Mouse (Mus musculus) macrophage (primary cell): ENCODE measurements around the gene Znhit1. TPM values are rescaled to one million over a fixed set of nuclear protein-coding genes. Genes with fewer than 3 reads are reported as not detected.

Experiments
- H3K27ac ChIP-seq: fragments of 350-480 bp; formaldehyde crosslinking; 2 replicates; pipeline ENCODE4 v1.9.0; 2021
- H3K36me3 ChIP-seq: fragments of 350-480 bp; formaldehyde crosslinking; 2 replicates; pipeline ENCODE4 v1.9.0; 2021; ENCODE audit errors: inconsistent target
- H3K4me3 ChIP-seq: fragments of 350-480 bp; formaldehyde crosslinking; 2 replicates; pipeline ENCODE4 v1.9.0; 2021; ENCODE audit errors: inconsistent target
- H3K79me2 ChIP-seq: fragments of 350-480 bp; formaldehyde crosslinking; 2 replicates; pipeline ENCODE4 v1.9.0; 2021; ENCODE audit errors: inconsistent target
- WGBS: methylation state at CpG from one replicate; pipeline ENCODE4 v1.1.7; 2026; ENCODE audit warnings: inconsistent platforms; ENCODE audit not compliant: missing documents; 5-methylcytosine and 5-hydroxymethylcytosine counted together
- polyA plus RNA-seq: library from polyadenylated mRNA; stranded (reverse); fragments of 250-400 nt; gene quantifications from 3 replicates; pipeline ENCODE4 v1.2.4, GENCODE M21; 2018; ENCODE audit warnings: inconsistent platforms
- total RNA-seq, 78 experiments: library from RNA; depleted of rRNA; stranded (reverse); fragments of 250-400 nt; gene quantifications; 1 replicate in 9 of 78; 2 replicates in 24 of 78; 3 replicates in 43 of 78; 4 replicates in 2 of 78; pipeline ENCODE4 v1.2.4; 2018; ENCODE audit warnings: inconsistent platforms in 56 of 78

Znhit1 gene
- total RNA-seq (2018; cell fraction: chromatin; rRNA removed), result 10 to 100 TPM; 10.8 to 78.1 (median 37.5) TPM
- 100 to 1,000 TPM in 20 of 26 experiments, 10 to 100 TPM in 6; 78.0 to 175 (median 127) TPM for total RNA-seq (2018; cell fraction: cytosol; rRNA removed)
- total RNA-seq (2018; cell fraction: nucleus; rRNA removed), result 10 to 100 TPM; 30.0 to 92.4 (median 59.2) TPM
- polyA plus RNA-seq, result 81.1 to 121 TPM (median 96.1 TPM) in 3 replicates

DNA sequence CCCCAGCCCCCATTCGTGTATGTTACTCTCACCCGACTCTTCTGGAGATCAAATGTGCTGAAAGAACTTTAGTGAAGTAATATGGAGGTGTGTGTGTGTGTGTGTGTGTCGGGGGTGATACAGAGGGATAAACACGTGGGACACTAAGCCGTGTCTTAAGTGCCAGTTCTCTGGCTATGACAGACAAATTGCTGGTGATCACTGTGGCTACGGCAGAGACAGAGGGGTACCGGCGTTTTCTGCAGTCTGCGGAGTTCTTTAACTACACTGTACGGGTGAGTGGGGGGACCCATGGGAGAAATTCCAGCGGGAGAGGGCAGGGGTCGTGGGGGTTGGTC, at the start of gene Znhit1:
Gene Znhit1, minus strand, starts transcription at position 88 of the 338 bp plus-strand sequence.
- H3K27ac ChIP-seq, result peak within 1 kb of the TSS; percentile 69
- H3K79me2 ChIP-seq, result peaks cover 21% of the 10 kb centered on the region
- H3K4me3 ChIP-seq, result peak within 1 kb of the TSS; percentile 64
- H3K36me3 ChIP-seq, result peaks cover 52% of the 10 kb centered on the region
- 1% methylated on average over 11 of the region's 12 CpGs for WGBS

- no peaks in the 10 kb centered on the region for H3K79me2 ChIP-seq
- no peak overlapping the region for H3K4me3 ChIP-seq
- peaks cover 51% of the 10 kb centered on the region for H3K36me3 ChIP-seq
- WGBS, result 96% methylated on average over 13 of the region's 13 CpGs
- H3K27ac ChIP-seq, result no peak overlapping the region
Measured at GRCm38 (mm10) chr5:137036211-137036610, 48.4 kb upstream of the Znhit1 start.

DNA sequence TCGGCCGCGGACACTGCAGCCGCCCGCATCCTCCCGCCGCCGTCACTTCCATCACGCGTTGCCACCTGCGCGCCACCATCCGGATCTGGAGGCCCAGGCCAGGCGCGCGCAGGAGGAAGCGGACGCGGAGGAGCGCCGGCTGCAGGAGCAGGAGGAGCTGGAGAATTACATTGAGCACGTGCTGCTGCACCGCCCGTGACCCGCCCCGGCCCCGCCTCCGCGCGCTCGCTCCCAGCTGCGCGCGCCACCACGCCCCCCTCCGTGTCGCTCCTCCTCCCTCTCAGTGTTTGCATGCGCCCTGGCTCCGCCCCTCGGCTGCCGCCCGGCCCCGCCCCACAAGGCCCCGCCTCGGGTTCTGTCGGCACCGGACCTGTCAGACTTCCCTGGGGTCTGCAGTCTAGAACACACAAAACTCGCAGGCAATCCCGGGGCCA, 44.8 kb upstream of the Znhit1 start:
- peaks cover 17% of the 10 kb centered on the region for H3K36me3 ChIP-seq
- no peaks in the 10 kb centered on the region for H3K79me2 ChIP-seq
- H3K27ac ChIP-seq, result no peak overlapping the region
- H3K4me3 ChIP-seq, result peak overlapping the region; percentile 32
- WGBS, result under 1% methylated on average over 49 of the region's 49 CpGs

GRCm38 (mm10) chr5:137032033-137032421, 44.2 kb upstream of the Znhit1 start:
- H3K27ac ChIP-seq, result no peak overlapping the region
- no peak overlapping the region for H3K4me3 ChIP-seq
- peaks cover 15% of the 10 kb centered on the region for H3K36me3 ChIP-seq
- 1% methylated on average over 33 of the region's 33 CpGs for WGBS
- no peaks in the 10 kb centered on the region for H3K79me2 ChIP-seq

GRCm38 (mm10) chr5:137031076-137032032, 43.5 kb upstream of the Znhit1 start:
- 3% methylated on average over 75 of the region's 78 CpGs for WGBS
- peaks cover 11% of the 10 kb centered on the region for H3K36me3 ChIP-seq
- H3K4me3 ChIP-seq, result no peak overlapping the region
- no peaks in the 10 kb centered on the region for H3K79me2 ChIP-seq
- H3K27ac ChIP-seq, result no peak overlapping the region

DNA sequence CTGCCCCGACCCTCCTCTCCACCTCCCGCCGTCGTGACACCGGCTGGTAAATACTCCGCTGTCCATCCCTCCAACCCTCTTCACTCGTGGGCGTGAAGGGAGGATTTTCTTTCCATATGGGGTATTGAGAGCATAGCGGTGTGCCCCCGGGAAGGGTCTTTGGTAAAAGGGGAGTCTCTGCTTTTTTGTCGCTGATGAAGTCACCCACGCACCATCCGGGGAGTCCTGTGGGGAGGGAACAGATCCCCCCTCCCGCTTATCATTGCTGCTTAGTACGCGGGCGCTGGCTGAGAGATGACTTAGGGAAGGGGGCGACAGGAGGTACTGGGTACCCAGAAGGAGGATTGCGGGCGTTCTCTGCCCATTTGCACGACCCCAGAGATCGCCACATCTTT, 42.6 kb upstream of the Znhit1 start:
- Histone ChIP-seq H3K27ac (no peak overlapping the region), H3K4me3 (no peak overlapping the region), H3K79me2 (no peaks in the 10 kb centered on the region), H3K36me3 (peaks cover 2% of the 10 kb centered on the region; the same call in 1 of the 2 replicates)
- WGBS, result 20% methylated on average over 22 of the region's 22 CpGs

DNA sequence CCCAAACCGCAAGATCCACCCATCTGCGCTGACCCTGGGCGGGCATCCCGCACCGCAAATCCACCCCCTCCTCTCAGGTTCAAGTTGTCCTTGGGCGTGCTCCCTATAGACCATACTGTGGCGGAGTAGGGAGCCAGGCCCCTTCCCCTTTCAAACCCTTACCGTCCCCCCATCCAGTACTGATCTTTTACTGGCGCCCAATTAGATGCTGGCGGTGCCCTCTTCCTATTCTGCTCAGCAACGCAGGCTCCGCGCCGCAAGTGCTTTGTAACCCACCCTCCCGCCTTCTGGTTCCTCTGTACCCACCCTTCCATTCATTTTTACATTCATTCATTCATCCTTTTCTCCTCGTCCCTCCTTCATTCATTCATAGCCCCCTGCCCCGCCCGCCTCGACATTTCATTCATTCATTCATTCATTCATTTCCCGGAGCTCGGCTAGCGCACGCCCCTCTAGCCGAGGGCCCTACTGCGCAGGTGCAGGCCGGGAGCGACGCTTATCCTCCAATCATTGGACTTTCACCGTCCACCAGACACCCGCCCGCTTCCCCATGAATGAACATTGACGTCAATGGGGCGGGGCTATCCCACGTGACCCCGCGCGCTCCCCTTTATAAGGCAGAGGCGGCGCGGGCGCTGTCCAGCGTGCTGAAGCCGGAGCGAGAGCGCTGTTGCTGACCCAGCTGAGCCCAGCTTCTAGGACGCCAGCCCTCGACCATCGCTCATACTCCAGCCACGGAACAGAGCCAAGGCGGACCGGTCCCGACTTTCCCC, 42.0 kb upstream of the Znhit1 start:
- Histone ChIP-seq H3K79me2 (no peaks in the 10 kb centered on the region), H3K27ac (no peak overlapping the region), H3K36me3 (no peaks in the 10 kb centered on the region), H3K4me3 (peak overlapping the region; percentile 7; the same call in 1 of the 2 replicates)
- WGBS, result 2% methylated on average over 52 of the region's 52 CpGs

GRCm38 (mm10) chr5:137029273-137029585, 41.4 kb upstream of the Znhit1 start:
- H3K27ac ChIP-seq, result no peak overlapping the region
- 5% methylated on average over 8 of the region's 8 CpGs for WGBS
- H3K4me3 ChIP-seq, result no peak overlapping the region
- no peaks in the 10 kb centered on the region for H3K79me2 ChIP-seq
- H3K36me3 ChIP-seq, result no peaks in the 10 kb centered on the region

GRCm38 (mm10) chr5:137028561-137029272, 40.9 kb upstream of the Znhit1 start:
- Histone ChIP-seq H3K79me2 (no peaks in the 10 kb centered on the region), H3K4me3 (no peak overlapping the region), H3K36me3 (no peaks in the 10 kb centered on the region), H3K27ac (no peak overlapping the region)
- WGBS, result 9% methylated on average over 25 of the region's 29 CpGs

- Histone ChIP-seq H3K27ac (no peak within 1 kb of the TSS), H3K36me3 (no peaks in the 10 kb centered on the region), H3K4me3 (no peak within 1 kb of the TSS), H3K79me2 (no peaks in the 10 kb centered on the region)
- 9% methylated on average over 1 of the region's 4 CpGs for WGBS
Measured at GRCm38 (mm10) chr5:137026092-137026491, 38.3 kb upstream of the Znhit1 start, which contains the start of gene Vgf. Gene Vgf (plus strand): TSS chr5:137026392.

GRCm38 (mm10) chr5:137025132-137025531, 37.3 kb upstream of the Znhit1 start:
- H3K4me3 ChIP-seq, result no peak overlapping the region
- no peak overlapping the region for H3K27ac ChIP-seq
- H3K36me3 ChIP-seq, result no peaks in the 10 kb centered on the region
- H3K79me2 ChIP-seq, result no peaks in the 10 kb centered on the region
- WGBS, result 2% methylated on average over 21 of the region's 23 CpGs

DNA sequence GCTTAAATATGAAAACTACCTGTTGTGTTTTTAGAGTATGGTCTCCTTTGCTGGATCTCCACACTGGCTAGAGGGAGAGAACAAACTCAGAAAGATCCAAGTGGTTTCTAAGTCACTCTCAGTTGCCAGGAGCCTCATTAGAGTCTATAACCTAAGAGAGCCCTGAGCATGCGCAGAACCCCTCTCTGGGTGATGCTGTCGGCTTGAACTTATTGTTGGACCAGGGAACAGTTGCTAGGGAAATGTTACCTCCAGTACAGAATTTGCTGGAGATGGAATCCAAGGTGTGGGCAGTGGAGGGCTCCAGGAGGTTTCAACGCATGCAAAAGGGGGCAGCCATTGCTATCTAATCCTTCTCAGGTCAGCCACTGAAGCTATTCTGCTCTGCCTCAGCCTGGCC, 36.5 kb upstream of the Znhit1 start:
- H3K4me3 ChIP-seq, result no peak overlapping the region
- H3K79me2 ChIP-seq, result no peaks in the 10 kb centered on the region
- 44% methylated on average over 3 of the region's 3 CpGs for WGBS
- no peaks in the 10 kb centered on the region for H3K36me3 ChIP-seq
- H3K27ac ChIP-seq, result no peak overlapping the region

- no peak overlapping the region for H3K4me3 ChIP-seq
- H3K27ac ChIP-seq, result no peak overlapping the region
- no peaks in the 10 kb centered on the region for H3K79me2 ChIP-seq
- no peaks in the 10 kb centered on the region for H3K36me3 ChIP-seq
- 94% methylated on average over 2 of the region's 3 CpGs for WGBS
Measured at GRCm38 (mm10) chr5:137015913-137016312, 28.1 kb upstream of the Znhit1 start.

GRCm38 (mm10) chr5:137012401-137012950, 24.7 kb upstream of the Znhit1 start:
- Histone ChIP-seq H3K79me2 (no peaks in the 10 kb centered on the region), H3K27ac (no peak overlapping the region), H3K4me3 (no peak overlapping the region), H3K36me3 (no peaks in the 10 kb centered on the region)
- WGBS, result 84% methylated on average over 15 of the region's 15 CpGs
